Mouse (Mus musculus): ENCODE measurements at regions not wholly inside any gene's neighbourhood (a gene's known extent, or its start where the extent isn't known, plus 50 kb on each side); places are given as distances from the start of the nearest gene placed in this dataset.

DNA sequence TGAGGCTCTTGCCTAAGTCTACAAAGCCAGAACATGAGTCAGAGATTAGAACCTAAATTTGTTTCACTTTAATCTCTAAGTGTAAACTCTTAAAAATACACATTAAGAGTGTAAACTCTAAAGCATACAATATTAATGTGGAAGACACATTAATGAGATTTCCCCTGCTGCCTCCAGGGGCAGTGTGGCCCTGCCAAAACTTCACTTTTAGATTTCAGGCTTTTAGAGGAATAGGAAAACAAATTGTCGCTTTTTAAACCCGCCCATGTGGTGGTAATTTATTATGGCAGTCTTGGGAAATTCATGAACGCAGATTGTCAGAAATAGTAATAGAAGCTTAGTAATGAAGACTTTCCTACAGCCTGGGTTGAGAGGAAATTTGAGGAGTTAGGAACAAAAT, 549.0 kb upstream of the Lcorl start:
- peak; percentile 64 for TF ChIP-seq CTCF (IDR thresholded peaks at IDR 0.05; ENCODE audit: low read depth)
- TF ChIP-seq EP300 (optimal IDR thresholded peaks at IDR 0.05), result no peak

All from stomach, postnatal 0 days (tissue).